Mouse (Mus musculus) embryonic stem cell, embryonic (primary cell): ENCODE measurements around the gene Nme3.

Experiments used
- CTCF ChIA-PET, 4 experiments: fragments of 300-600 bp in 2 of 4; fragments of 350-600 bp in 2 of 4; sonication (Branson Sonifier 250); formaldehyde crosslinking; loops; one replicate each; lab custom pipeline; 2022; ENCODE audit warnings: inconsistent platforms in 2 of 4; lab: Charles Lee
- POLR2A ChIA-PET, 4 experiments: fragments of 300-600 bp in 2 of 4; fragments of 350-600 bp in 2 of 4; sonication (Branson Sonifier 250); formaldehyde crosslinking; loops; one replicate each; lab custom pipeline; 2022; ENCODE audit warnings: antibody characterized with exemption in 4 of 4, inconsistent platforms in 1 of 4; lab: Charles Lee

The Nme3 gene

GRCm38 (mm10) chr17:24896241-24896992 is at the start of gene Nme3:
Gene Nme3, plus strand, starts transcription at chr17:24896500.
- POLR2A ChIA-PET: interaction anchor here in 3 of 4 experiments (0.6 to 18.3 kb wide), 25 partner anchors 9 to 937 kb away, joined by 3 to 338 read pairs (median 4); partner anchors contain the start of genes Fahd1 (in 2 of the 3), Nubp2 (in 2 of the 3), Spsb3 (in 2 of the 3) and Ccnf (in 1 of the 3)
- CTCF ChIA-PET: interaction anchor here in 1 of 4 experiments (0.6 kb wide), 1 partner anchor 671 kb away, joined by 10 read pairs; no protein-coding TSS in a partner anchor

- CTCF ChIA-PET: interaction anchor here in 2 of 4 experiments (0.5 to 1.3 kb wide), 2 partner anchors 102 kb away, joined by 3 read pairs; no protein-coding TSS in a partner anchor
- POLR2A ChIA-PET: interaction anchor here in 2 of 4 experiments (0.9 to 8.5 kb wide), 7 partner anchors 16 to 38 kb away, joined by 3 to 71 read pairs (median 31); partner anchors contain the start of genes Nubp2 (in 1 of the 2) and Spsb3 (in 1 of the 2)
These were observed 48.9 kb upstream of the Nme3 start for GRCm38 (mm10) chr17:24847386-24847785.

- ChIA-PET POLR2A (interaction anchor here in 3 of 4 experiments (0.6 to 8.5 kb wide), 36 partner anchors 8 to 292 kb away, joined by 3 to 92 read pairs (median 8); partner anchors contain the start of genes Eme2 (in 2 of the 3), Igfals (in 2 of the 3), Meiob (in 2 of the 3) and Mrps34 (in 2 of the 3)), CTCF (interaction anchor here in 2 of 4 experiments (1.0 to 1.8 kb wide), 2 partner anchors 8 kb away, joined by 3 to 6 read pairs; partner anchors contain the start of gene Hagh (in 1 of the 2))
These were observed 47.7 kb upstream of the Nme3 start for GRCm38 (mm10) chr17:24848600-24849031.

- ChIA-PET POLR2A (interaction anchor here in 3 of 4 experiments (0.6 to 8.5 kb wide), 97 partner anchors 8 to 947 kb away, joined by 3 to 92 read pairs (median 5); partner anchors contain the start of genes Eme2 (in 3 of the 3), Hagh (in 3 of the 3), Igfals (in 3 of the 3) and Jpt2 (in 3 of the 3)), CTCF (interaction anchor here in 2 of 4 experiments (0.6 to 1.8 kb wide), 15 partner anchors 9 to 718 kb away, joined by 3 to 9 read pairs (median 4); partner anchors contain the start of genes Hagh (in 2 of the 2), Mapk8ip3 (in 1 of the 2), Nubp2 (in 1 of the 2) and Spsb3 (in 1 of the 2))
These were observed 46.6 kb upstream of the Nme3 start for GRCm38 (mm10) chr17:24849733-24850064.

- ChIA-PET CTCF (interaction anchor here in 3 of 4 experiments (0.6 to 1.8 kb wide), 17 partner anchors 10 to 718 kb away, joined by 3 to 9 read pairs (median 4); partner anchors contain the start of genes Hagh (in 2 of the 3), Mapk8ip3 (in 1 of the 3), Nubp2 (in 1 of the 3) and Spsb3 (in 1 of the 3)), POLR2A (interaction anchor here (0.6 to 8.5 kb wide), 99 partner anchors 10 to 947 kb away, joined by 3 to 92 read pairs (median 5); partner anchors contain the start of genes Eme2 (in 3 of the 4), Hagh (in 3 of the 4), Igfals (in 3 of the 4) and Jpt2 (in 3 of the 4))
These were observed 46.1 kb upstream of the Nme3 start, which contains the start of gene Fahd1 for GRCm38 (mm10) chr17:24850065-24850772. Gene Fahd1, minus strand, starts transcription at chr17:24850364.

- POLR2A ChIA-PET: interaction anchor here (0.6 to 8.5 kb wide), 73 partner anchors 9 to 946 kb away, joined by 3 to 92 read pairs (median 6); partner anchors contain the start of genes Eme2 (in 3 of the 4), Hagh (in 3 of the 4), Jpt2 (in 3 of the 4) and Mrps34 (in 3 of the 4)
- CTCF ChIA-PET: interaction anchor here in 3 of 4 experiments (0.6 to 1.7 kb wide), 15 partner anchors 27 to 717 kb away, joined by 3 to 9 read pairs (median 3); partner anchors contain the start of genes Mapk8ip3 (in 1 of the 3), Spsb3 (in 1 of the 3) and Ube2i (in 1 of the 3)
These were observed 45.5 kb upstream of the Nme3 start for GRCm38 (mm10) chr17:24850773-24851127.

GRCm38 (mm10) chr17:24851381-24852125 is 44.7 kb upstream of the Nme3 start:
- POLR2A ChIA-PET: interaction anchor here in 3 of 4 experiments (0.6 to 8.5 kb wide), 30 partner anchors 11 to 324 kb away, joined by 3 to 92 read pairs (median 10); partner anchors contain the start of genes Eme2 (in 2 of the 3), Hagh (in 2 of the 3), Hs3st6 (in 2 of the 3) and Igfals (in 2 of the 3)
- CTCF ChIA-PET: interaction anchor here in 2 of 4 experiments (0.6 to 1.7 kb wide), 7 partner anchors 26 to 129 kb away, joined by 3 to 6 read pairs (median 3); partner anchors contain the start of gene Spsb3 (in 1 of the 2)

GRCm38 (mm10) chr17:24855838-24856464 is 40.3 kb upstream of the Nme3 start:
- ChIA-PET POLR2A (interaction anchor here in 2 of 4 experiments (1.7 to 24.0 kb wide), 4 partner anchors 18 to 418 kb away, joined by 3 to 369 read pairs (median 246); partner anchors contain the start of genes Nubp2 (in 2 of the 2), Spsb3 (in 2 of the 2), Eme2 (in 1 of the 2) and Mrps34 (in 1 of the 2)), CTCF (interaction anchor here in 2 of 4 experiments (0.5 to 0.6 kb wide), 2 partner anchors 169 to 414 kb away, joined by 3 to 4 read pairs; no protein-coding TSS in a partner anchor)

- ChIA-PET POLR2A (interaction anchor here in 3 of 4 experiments (0.8 to 24.0 kb wide), 7 partner anchors 18 to 418 kb away, joined by 3 to 369 read pairs (median 6); partner anchors contain the start of genes Eme2 (in 2 of the 3), Mrps34 (in 2 of the 3), Nme3 (in 2 of the 3) and Nubp2 (in 2 of the 3)), CTCF (interaction anchor here in 1 of 4 experiments (1.4 kb wide), 1 partner anchor 26 kb away, joined by 4 read pairs; no protein-coding TSS in a partner anchor)
These were observed 39.7 kb upstream of the Nme3 start for GRCm38 (mm10) chr17:24856589-24856988.

GRCm38 (mm10) chr17:24857831-24858470 is 38.3 kb upstream of the Nme3 start:
- POLR2A ChIA-PET: interaction anchor here in 3 of 4 experiments (1.2 to 24.0 kb wide), 7 partner anchors 9 to 39 kb away, joined by 3 to 369 read pairs (median 6); partner anchors contain the start of genes Eme2 (in 2 of the 3), Mrps34 (in 2 of the 3), Nubp2 (in 2 of the 3) and Spsb3 (in 2 of the 3)
- CTCF ChIA-PET: interaction anchor here in 1 of 4 experiments (1.4 kb wide), 1 partner anchor 24 kb away, joined by 4 read pairs; no protein-coding TSS in a partner anchor

- ChIA-PET POLR2A (interaction anchor here in 2 of 4 experiments (1.1 to 24.0 kb wide), 6 partner anchors 8 to 35 kb away, joined by 3 to 369 read pairs (median 108); partner anchors contain the start of genes Eme2 (in 2 of the 2), Nubp2 (in 2 of the 2), Spsb3 (in 2 of the 2) and Fahd1 (in 1 of the 2)), CTCF (no interaction called here)
These were observed 37.3 kb upstream of the Nme3 start for GRCm38 (mm10) chr17:24858967-24859366.

GRCm38 (mm10) chr17:24860076-24860475 is 36.2 kb upstream of the Nme3 start:
- ChIA-PET CTCF (no interaction called here), POLR2A (interaction anchor here in 3 of 4 experiments (0.6 to 24.0 kb wide), 12 partner anchors 10 to 76 kb away, joined by 3 to 369 read pairs (median 5); partner anchors contain the start of genes Fahd1 (in 3 of the 3), Eme2 (in 2 of the 3), Nubp2 (in 2 of the 3) and Spsb3 (in 2 of the 3))

GRCm38 (mm10) chr17:24861785-24862184 is 34.5 kb upstream of the Nme3 start:
- CTCF ChIA-PET: no interaction called here
- POLR2A ChIA-PET: interaction anchor here in 3 of 4 experiments (1.2 to 24.0 kb wide), 8 partner anchors 11 to 908 kb away, joined by 3 to 369 read pairs (median 65); partner anchors contain the start of genes Fahd1 (in 3 of the 3), Nubp2 (in 2 of the 3), Spsb3 (in 2 of the 3) and Eme2 (in 1 of the 3)

GRCm38 (mm10) chr17:24865776-24866175 is 30.5 kb upstream of the Nme3 start, which contains the start of gene Igfals:
Gene Igfals, plus strand, starts transcription at chr17:24865997.
- CTCF ChIA-PET: no interaction called here

More at GRCm38 (mm10) chr17:24865776-24866175, 30.5 kb upstream of the Nme3 start, which contains the start of gene Igfals:
- POLR2A ChIA-PET: interaction anchor here (0.7 to 24.0 kb wide), 12 partner anchors 8 to 132 kb away, joined by 3 to 369 read pairs (median 4); partner anchors contain the start of genes Fahd1 (in 3 of the 4), Jpt2 (in 2 of the 4), Nubp2 (in 2 of the 4) and Spsb3 (in 2 of the 4)
